Mouse (Mus musculus) left cerebral cortex, adult 11 months (tissue): Measurements from ENCODE around the gene Tex16.

Experiments
- DNase-seq: peaks from one replicate; pipeline ENCODE4 v3.0.0; 2022; ENCODE audit warnings: low spot score

Gene Tex16

DNA sequence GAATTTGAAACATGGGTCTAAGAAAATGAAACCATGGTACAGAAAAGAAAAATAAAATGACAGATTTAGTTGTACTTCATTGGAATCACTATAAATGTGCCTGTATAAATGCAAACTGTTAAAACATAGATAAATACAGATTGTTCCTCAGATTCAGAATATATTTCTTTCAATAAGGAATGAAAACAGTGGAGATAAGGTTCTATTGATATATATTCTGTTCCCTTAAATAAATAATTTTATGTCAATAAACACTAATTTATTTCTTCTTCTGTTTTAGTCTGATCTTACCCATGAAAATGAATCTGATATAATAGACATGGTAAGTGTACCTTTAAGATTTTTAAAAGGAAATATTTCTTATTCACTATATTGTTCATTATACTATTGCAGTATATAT, at the start of gene Tex16:
Gene Tex16 (plus strand): TSS at position 301 of the 400 bp plus-strand sequence.
- DNase-seq: no peak

DNA sequence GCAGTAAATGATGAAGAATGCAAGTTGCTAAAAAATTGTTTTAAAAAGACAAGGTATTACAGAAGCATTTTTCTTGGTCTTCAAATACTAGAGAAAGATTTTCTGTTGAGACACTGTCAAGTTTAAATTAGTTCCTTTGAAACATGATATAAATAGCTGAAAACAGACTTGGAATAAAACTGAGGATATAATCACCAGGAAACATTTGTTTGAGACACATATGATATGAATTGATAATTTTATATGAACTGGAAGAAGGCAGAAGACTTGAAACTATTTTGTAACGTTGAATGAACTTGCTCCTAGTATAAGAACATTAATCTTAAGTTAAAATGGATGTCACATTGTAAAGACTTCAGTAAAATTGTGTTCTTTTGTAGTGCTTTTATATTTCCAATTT, 11.1 kb upstream of the Tex16 start:
- no peak for DNase-seq
